Mouse (Mus musculus): ENCODE results near the gene Fam217a. TPM values are rescaled to one million over a fixed set of nuclear protein-coding genes. Genes with fewer than 3 reads are reported as not detected.
A peak's percentile ranks its signal among the peaks of the same experiment; 100 is the strongest.
"Not testable (repeated sequence)": the region's sequence is repeated elsewhere in the genome, so short reads cannot be mapped to it uniquely, and the experiment has no call there.

Fam217a gene
- polyA plus RNA-seq, 2 experiments from 2014 or later = 0.56 TPM; not detected in 1

- ATAC-seq = peak; percentile 67
These were observed 50.1 kb downstream of the Fam217a start for GRCm38 (mm10) chr13:34873801-34874681.

GRCm38 (mm10) chr13:34864420-34865169 is 59.5 kb downstream of the Fam217a start:
- peak; percentile 98 for ATAC-seq

- not testable (repeated sequence) for ATAC-seq
These were observed 62.9 kb downstream of the Fam217a start for GRCm38 (mm10) chr13:34861166-34861565.

Other genes with a start within 250 kb of the Fam217a start
- gene Fam50b, start 189.5 kb downstream of the Fam217a start, polyA plus RNA-seq (2017; shearing (Covaris generic)) = not detected
- gene Prpf4b, start 49.0 kb downstream of the Fam217a start, polyA plus RNA-seq (2017; shearing (Covaris generic)) = 100 to 1,000 TPM in 1 of 2 experiments, 10 to 100 TPM in 1; 84.7 to 111 TPM
- not detected for gene 4933417A18Rik, start 99 bp upstream of the Fam217a start, polyA plus RNA-seq (2017; shearing (Covaris generic))
- under 1 TPM in 1 of 2 experiments, not detected in 1; 0.35 TPM for gene Eci3, start 39.5 kb upstream of the Fam217a start, polyA plus RNA-seq (2017; shearing (Covaris generic))
- 10 to 100 TPM; 81.0 to 95.7 TPM for gene Eci2, start 102.8 kb upstream of the Fam217a start, polyA plus RNA-seq (2017; shearing (Covaris generic))